Mouse (Mus musculus): ENCODE measurements around the gene Madcam1. TPM values are rescaled to one million over a fixed set of nuclear protein-coding genes. Genes with fewer than 3 reads are reported as not detected.

Gene Madcam1
- polyA plus RNA-seq, 1 experiment from 2014 or later: not detected

DNA sequence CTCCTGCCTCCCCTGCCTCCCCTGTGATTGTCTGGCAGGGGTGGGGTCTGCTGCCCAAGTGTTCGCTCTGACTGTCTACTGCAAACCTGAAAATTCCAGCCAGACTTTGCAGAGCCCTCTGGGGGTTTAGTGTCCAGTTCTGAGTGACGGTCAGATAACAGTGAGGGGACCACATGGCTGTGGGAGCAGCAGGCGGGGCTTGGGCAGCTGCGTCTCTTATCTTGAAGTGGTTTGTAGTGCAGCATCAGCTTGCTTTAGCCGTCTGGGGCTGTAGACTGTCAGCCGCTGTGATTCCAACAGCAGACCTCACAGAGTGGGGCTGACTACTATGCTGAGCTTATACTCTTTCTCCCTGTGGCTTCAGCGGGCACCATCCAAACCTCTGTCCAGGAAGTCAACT lies 44.9 kb downstream of the Madcam1 start:
- ChIA-PET CTCF (interaction anchor here (1.2 kb wide), 1 partner anchor 9 kb away, joined by 3 read pairs; no protein-coding TSS in a partner anchor), POLR2A (no interaction called here)
- TF ChIP-seq CTCF (IDR thresholded peaks at IDR 0.05): no peak
- ATAC-seq (no peak), DNase-seq (ENCODE audit: low read depth, low spot score) (no peak)
- in situ Hi-C loops (cut with MboI; ENCODE audit: low pct_unique_long_range_greater_than_20kb): no loop called here
- no peaks in the 10 kb centered on the region for H3K27me3 ChIP-seq

DNA sequence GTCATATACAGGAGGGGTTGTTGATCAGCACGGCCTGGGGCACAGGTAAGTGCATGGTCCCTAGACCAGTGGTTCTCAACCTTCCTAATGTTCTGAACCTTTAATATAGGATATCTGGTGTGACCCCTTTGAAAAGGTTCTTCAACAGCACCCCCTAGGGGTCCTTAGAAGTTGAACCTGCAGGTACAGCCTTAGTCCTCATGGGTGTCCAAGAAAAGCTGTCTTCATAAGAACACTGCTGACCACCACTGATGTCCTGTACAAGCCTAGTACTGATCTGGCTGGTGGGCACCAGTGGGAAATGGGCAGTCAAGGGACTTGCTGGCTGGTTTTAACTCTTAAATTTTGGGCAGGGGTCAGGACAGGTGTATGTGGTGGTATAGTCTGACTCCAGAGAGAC lies 47.7 kb downstream of the Madcam1 start:
- POLR2A ChIA-PET: no interaction called here
- CTCF ChIA-PET: interaction anchor here (0.7 to 1.0 kb wide), 2 partner anchors 12 to 21 kb away, joined by 3 read pairs; no protein-coding TSS in a partner anchor
- no peak for DNase-seq (ENCODE audit: low read depth, low spot score)
- in situ Hi-C loops (cut with MboI; ENCODE audit: low pct_unique_long_range_greater_than_20kb): no loop called here
- no peak for ATAC-seq
- H3K27me3 ChIP-seq: no peaks in the 10 kb centered on the region
- no peak for TF ChIP-seq CTCF (IDR thresholded peaks at IDR 0.05)

DNA sequence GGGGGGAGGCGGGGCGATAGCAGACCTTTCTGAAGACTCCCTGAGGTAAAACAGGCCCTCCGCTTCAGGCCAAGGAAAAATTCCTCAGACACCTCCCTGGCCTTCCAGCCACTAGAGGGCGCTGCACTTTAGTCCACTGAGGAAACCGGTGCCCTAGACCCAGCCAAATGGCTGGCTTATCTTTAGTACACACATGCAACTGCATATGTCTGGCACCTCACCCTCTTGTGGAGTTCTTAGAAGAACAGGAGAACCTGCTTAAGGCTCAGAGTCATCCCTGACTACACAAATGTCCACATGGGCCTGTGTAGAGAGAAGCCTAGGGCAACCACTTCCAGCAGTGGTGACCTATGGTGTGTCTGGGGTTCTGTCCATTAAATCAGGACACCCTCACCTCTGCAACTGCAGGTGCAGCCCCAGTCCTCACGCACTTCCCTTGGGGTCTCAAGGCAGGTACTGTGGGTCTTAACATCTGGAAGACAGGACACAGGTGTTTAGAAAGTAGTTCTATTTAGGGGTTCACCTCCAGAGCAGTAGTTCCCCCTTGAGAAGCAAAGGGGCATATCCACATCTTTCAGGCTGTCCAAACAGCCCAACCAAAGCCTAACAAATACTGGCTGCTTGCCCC lies 48.3 kb downstream of the Madcam1 start:
- ChIA-PET CTCF (interaction anchor here (0.7 to 1.0 kb wide), 2 partner anchors 11 to 21 kb away, joined by 3 read pairs; no protein-coding TSS in a partner anchor), POLR2A (no interaction called here)
- no peak for TF ChIP-seq CTCF (IDR thresholded peaks at IDR 0.05)
- ATAC-seq (no peak), DNase-seq (ENCODE audit: low read depth, low spot score) (no peak)
- in situ Hi-C loops (cut with MboI; ENCODE audit: low pct_unique_long_range_greater_than_20kb): no loop called here
- H3K27me3 ChIP-seq: no peaks in the 10 kb centered on the region

DNA sequence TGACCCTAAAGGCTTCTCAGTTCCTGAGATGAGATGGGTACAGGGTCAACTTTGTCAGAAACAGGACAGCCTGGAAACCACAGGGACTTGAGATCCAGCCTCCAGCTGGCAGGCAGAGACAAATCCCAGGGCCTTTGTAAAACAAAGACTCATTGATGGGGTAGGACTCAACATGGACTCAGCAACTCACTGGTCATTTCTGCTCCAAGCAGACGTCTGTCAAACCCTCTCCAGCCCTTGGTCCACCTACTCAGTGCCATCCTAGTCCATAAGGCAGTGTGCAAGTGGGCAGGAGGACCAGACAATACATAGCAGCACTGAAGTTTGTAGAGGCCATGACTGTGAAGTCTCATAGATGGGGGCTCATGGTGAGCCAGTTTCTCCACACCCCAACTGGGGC lies 48.8 kb downstream of the Madcam1 start:
- in situ Hi-C loops (cut with MboI; ENCODE audit: low pct_unique_long_range_greater_than_20kb): no loop called here
- ChIA-PET POLR2A (no interaction called here), CTCF (no interaction called here)
- no peak for DNase-seq (ENCODE audit: low read depth, low spot score)
- H3K27me3 ChIP-seq: no peaks in the 10 kb centered on the region
- no peak for TF ChIP-seq CTCF (IDR thresholded peaks at IDR 0.05)
- no peak for ATAC-seq

DNA sequence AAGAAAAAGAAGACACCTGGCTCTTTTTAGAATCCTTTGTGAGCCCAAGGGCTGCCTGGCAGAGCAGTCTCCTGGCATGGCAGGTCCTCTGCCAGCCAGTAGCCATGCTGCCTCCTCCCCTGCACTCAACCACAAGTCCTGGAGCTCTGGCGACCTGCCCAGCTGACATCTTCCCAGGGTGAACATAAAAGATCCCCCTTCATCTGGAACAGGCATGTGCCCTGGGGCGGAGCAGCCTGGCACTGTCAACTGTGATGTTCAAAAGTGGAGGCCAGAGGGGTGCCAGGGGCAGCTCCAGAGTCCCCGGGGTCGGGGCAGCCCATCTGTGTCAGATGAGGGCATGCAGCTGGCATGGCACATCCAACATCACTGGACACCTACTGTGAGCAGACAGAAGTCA lies 50.6 kb downstream of the Madcam1 start:
- no peaks in the 10 kb centered on the region for H3K27me3 ChIP-seq

DNA sequence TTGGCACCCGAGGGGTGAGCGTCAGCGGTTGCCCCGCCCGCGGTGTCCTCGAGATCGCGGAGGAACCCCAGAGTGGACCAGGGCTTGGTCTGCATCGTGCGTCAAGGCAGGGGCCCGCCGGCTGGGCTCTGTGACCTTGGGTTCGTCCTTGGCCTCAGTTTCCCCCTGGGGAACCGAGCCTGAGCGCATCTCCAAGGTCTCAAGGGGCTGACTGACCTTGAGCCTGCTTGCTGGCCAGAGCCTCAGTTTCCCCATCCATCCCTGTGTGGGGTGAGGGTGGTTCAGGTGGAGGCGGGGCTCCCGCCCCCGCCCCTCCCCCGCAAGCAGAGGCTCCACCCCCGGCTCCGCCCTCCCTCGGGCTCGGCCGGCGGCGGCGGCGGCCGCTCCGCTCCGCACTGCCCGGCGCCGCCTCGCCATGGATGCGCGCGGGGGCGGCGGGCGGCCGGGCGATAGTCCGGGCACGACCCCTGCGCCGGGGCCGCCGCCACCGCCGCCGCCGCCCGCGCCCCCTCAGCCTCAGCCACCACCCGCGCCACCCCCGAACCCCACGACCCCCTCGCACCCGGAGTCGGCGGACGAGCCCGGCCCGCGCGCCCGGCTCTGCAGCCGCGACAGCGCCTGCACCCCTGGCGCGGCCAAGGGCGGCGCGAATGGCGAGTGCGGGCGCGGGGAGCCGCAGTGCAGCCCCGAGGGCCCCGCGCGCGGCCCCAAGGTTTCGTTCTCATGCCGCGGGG lies 52.1 kb downstream of the Madcam1 start, which contains the start of gene Hcn2:
TSS of gene Hcn2 (plus strand) at position 381 of the 734 bp plus-strand sequence.
- ATAC-seq (peak; percentile 35), DNase-seq (ENCODE audit: low read depth, low spot score) (no peak)
- no peaks in the 10 kb centered on the region for H3K27me3 ChIP-seq
- CTCF ChIA-PET: no interaction called here
- TF ChIP-seq CTCF (IDR thresholded peaks at IDR 0.05): no peak
- in situ Hi-C loops (cut with MboI; ENCODE audit: low pct_unique_long_range_greater_than_20kb): no loop called here
- POLR2A ChIA-PET: no interaction called here

More for the DNA sequence above, 50.6 kb downstream of the Madcam1 start:
- ATAC-seq (no peak), DNase-seq (ENCODE audit: low read depth, low spot score) (no peak)
- TF ChIP-seq CTCF (IDR thresholded peaks at IDR 0.05): no peak
- in situ Hi-C loops (cut with MboI; ENCODE audit: low pct_unique_long_range_greater_than_20kb): no loop called here
- ChIA-PET POLR2A (interaction anchor here (1.3 to 2.2 kb wide), 4 partner anchors 9 to 50 kb away, joined by 3 to 9 read pairs (median 4); partner anchors contain the start of gene Bsg), CTCF (no interaction called here)

DNA sequence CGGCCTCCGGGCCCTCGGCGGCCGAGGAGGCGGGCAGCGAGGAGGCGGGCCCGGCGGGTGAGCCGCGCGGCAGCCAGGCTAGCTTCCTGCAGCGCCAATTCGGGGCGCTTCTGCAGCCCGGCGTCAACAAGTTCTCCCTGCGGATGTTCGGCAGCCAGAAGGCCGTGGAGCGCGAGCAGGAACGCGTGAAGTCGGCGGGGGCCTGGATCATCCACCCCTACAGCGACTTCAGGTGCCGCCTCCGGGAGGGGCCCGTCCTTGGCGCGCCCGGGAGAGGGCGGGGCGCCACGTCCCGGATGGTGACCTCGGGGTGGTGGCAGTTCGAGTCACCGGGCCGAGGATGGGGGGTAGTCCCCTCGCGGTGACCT lies 52.6 kb downstream of the Madcam1 start:
- POLR2A ChIA-PET: no interaction called here
- TF ChIP-seq CTCF (IDR thresholded peaks at IDR 0.05): no peak
- peak; percentile 22 for ATAC-seq
- DNase-seq (ENCODE audit: low read depth, low spot score): no peak
- in situ Hi-C loops (cut with MboI; ENCODE audit: low pct_unique_long_range_greater_than_20kb): no loop called here
- CTCF ChIA-PET: no interaction called here
- no peaks in the 10 kb centered on the region for H3K27me3 ChIP-seq

DNA sequence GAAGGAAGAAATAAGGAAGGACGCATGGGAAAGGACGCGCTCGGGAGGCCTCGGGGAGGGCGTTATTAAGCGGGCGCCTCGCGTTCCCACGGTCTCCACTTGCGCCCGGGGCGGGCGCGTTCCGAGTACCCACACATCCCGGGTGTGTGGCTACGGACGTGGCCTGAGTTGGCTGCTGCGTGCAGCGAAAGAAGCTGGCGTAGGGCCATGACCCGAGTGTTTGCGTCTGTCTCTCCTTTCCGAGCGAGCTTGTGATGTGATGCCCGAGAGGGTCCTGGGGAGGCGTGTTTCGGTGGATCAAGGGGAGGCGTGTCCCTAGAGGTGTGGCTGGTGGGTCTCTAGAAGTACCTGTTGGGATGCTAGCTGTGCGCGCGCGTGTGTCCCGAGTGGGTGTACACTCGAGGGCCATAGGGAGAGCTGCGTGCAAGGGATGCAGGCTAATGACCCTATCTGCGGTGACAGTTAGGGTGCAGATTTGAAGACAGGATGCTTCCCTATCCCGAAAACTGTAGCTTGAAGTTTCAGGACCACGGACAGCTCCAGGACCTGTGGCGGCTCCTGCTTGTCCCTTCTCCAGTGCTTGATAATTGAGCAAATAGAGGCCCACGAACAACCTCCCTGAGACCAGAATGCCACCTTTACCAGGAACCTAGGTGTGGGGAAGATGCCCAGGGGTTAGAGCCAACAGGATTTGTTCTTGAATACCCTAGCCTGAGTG lies 53.4 kb downstream of the Madcam1 start:
- ChIA-PET POLR2A (interaction anchor here (0.7 kb wide), 1 partner anchor 14 kb away, joined by 3 read pairs; the partner anchor contains the start of gene Bsg), CTCF (interaction anchor here (1.5 kb wide), 1 partner anchor 8 kb away, joined by 3 read pairs; no protein-coding TSS in a partner anchor)
- H3K27me3 ChIP-seq: no peaks in the 10 kb centered on the region
- in situ Hi-C loops (cut with MboI; ENCODE audit: low pct_unique_long_range_greater_than_20kb): no loop called here
- ATAC-seq (no peak), DNase-seq (ENCODE audit: low read depth, low spot score) (no peak)
- no peak for TF ChIP-seq CTCF (IDR thresholded peaks at IDR 0.05)

Other genes with a start within 250 kb of the Madcam1 start
- not detected for gene Vmn2r83, start 195.8 kb upstream of the Madcam1 start, polyA plus RNA-seq (2021)
- gene Plpp2, start 130.8 kb upstream of the Madcam1 start, polyA plus RNA-seq (2021): 48.1 TPM
- 38.6 TPM for gene Mier2, start 109.4 kb upstream of the Madcam1 start, polyA plus RNA-seq (2021)
- not detected for gene Theg, start 77.2 kb upstream of the Madcam1 start, polyA plus RNA-seq (2021)
- not detected for gene C2cd4c, start 50.5 kb upstream of the Madcam1 start, polyA plus RNA-seq (2021)
- gene Shc2, start 26.6 kb upstream of the Madcam1 start, polyA plus RNA-seq (2021): 0.04 TPM
- gene Odf3l2, start 18.8 kb upstream of the Madcam1 start, polyA plus RNA-seq (2021): not detected
- 62.4 TPM for gene Tpgs1, start 4.8 kb downstream of the Madcam1 start, polyA plus RNA-seq (2021)
- 72.2 TPM for gene Cdc34, start 17.6 kb downstream of the Madcam1 start, polyA plus RNA-seq (2021)
- 0.47 TPM for gene Gzmm, start 24.5 kb downstream of the Madcam1 start, polyA plus RNA-seq (2021)
- gene Bsg, start 39.9 kb downstream of the Madcam1 start, polyA plus RNA-seq (2021): 1,052 TPM
- 15.4 TPM for gene Hcn2, start 52.1 kb downstream of the Madcam1 start, polyA plus RNA-seq (2021)
- 44.6 TPM for gene Polrmt, start 82.0 kb downstream of the Madcam1 start, polyA plus RNA-seq (2021)
- 0.63 TPM for gene Fgf22, start 90.5 kb downstream of the Madcam1 start, polyA plus RNA-seq (2021)
- gene Rnf126, start 102.4 kb downstream of the Madcam1 start, polyA plus RNA-seq (2021): 58.5 TPM
- gene Fstl3, start 112.7 kb downstream of the Madcam1 start, polyA plus RNA-seq (2021): 2.3 TPM
- not detected for gene Prss57, start 126.4 kb downstream of the Madcam1 start, polyA plus RNA-seq (2021)
- 141 TPM for gene Palm, start 129.0 kb downstream of the Madcam1 start, polyA plus RNA-seq (2021)
- gene Misp, start 156.4 kb downstream of the Madcam1 start, polyA plus RNA-seq (2021): 0.17 TPM
- 349 TPM for gene Ptbp1, start 189.9 kb downstream of the Madcam1 start, polyA plus RNA-seq (2021)
- 7.5 TPM for gene Prtn3, start 209.9 kb downstream of the Madcam1 start, polyA plus RNA-seq (2021)
- 34.6 TPM for gene Plppr3, start 210.1 kb downstream of the Madcam1 start, polyA plus RNA-seq (2021)
- gene Elane, start 221.7 kb downstream of the Madcam1 start, polyA plus RNA-seq (2021): not detected
- not detected for gene Cfd, start 226.3 kb downstream of the Madcam1 start, polyA plus RNA-seq (2021)
- gene Med16, start 244.4 kb downstream of the Madcam1 start, polyA plus RNA-seq (2021): 27.1 TPM
- gene Gm26602, start 246.3 kb downstream of the Madcam1 start, polyA plus RNA-seq (2021): not detected